Comparison of ENCODE assay signal across 8 mouse cellular contexts in genomic region chr6:95669335-95669729, GRCm38 (mm10). TPM values are rescaled to one million over a fixed set of nuclear protein-coding genes. Genes with fewer than 3 reads are reported as not detected.
DNase-seq lines count a peak whose midpoint lies in the region; ATAC-seq lines count a peak whose summit lies in the region.

No protein-coding gene starts in this region.

- H3K36me3 ChIP-seq in limb, embryonic 11.5 days (ENCODE audit: control insufficient read depth, insufficient read depth, low read length), result no peaks in the 10 kb centered on the region
- peaks cover 14% of the 10 kb centered on the region for H3K36me3 ChIP-seq in limb, embryonic 10.5 days

- no peaks in the 10 kb centered on the region for H3K4me1 ChIP-seq in limb, embryonic 11.5 days (ENCODE audit: control insufficient read depth, insufficient read depth, low read length)
- no peaks in the 10 kb centered on the region for H3K4me1 ChIP-seq in limb, embryonic 10.5 days

- no peaks in the 10 kb centered on the region for H3K9me3 ChIP-seq in limb, embryonic 11.5 days (ENCODE audit: control insufficient read depth, low read length)
- no peaks in the 10 kb centered on the region for H3K9me3 ChIP-seq in limb, embryonic 10.5 days (replicated peaks)

- 59% methylated on average over 3 of the region's 3 CpGs for WGBS in limb, embryonic 11.5 days
- 61% methylated on average over 3 of the region's 3 CpGs for WGBS in limb, embryonic 10.5 days

- H3K9ac ChIP-seq in limb, embryonic 11.5 days (ENCODE audit: low read length), result no peak overlapping the region

- DNase-seq in cerebellum, postnatal 14 days, result peak; percentile 61 to 73
- no peak for DNase-seq in cerebellum, adult 11-12 months
- peak; percentile 53 for DNase-seq in limb, embryonic 11.5 days (ENCODE audit: low spot score)
- no peak for DNase-seq in limb, embryonic 10.5 days (ENCODE audit: low spot score)
- peak; percentile 71 for DNase-seq in adrenal gland, postnatal 10 days
- peak; percentile 24 for DNase-seq in kidney, postnatal 14 days
- peak; percentile 69 for DNase-seq in thymus, postnatal 14 days

- no peak overlapping the region for H3K4me2 ChIP-seq in limb, embryonic 11.5 days (ENCODE audit: low read depth, severe bottlenecking)

- H3K27ac ChIP-seq in limb, embryonic 11.5 days (replicated peaks; ENCODE audit: low read depth, low read length), result no peak overlapping the region
- H3K27ac ChIP-seq in limb, embryonic 10.5 days, result no peak overlapping the region

- no peak overlapping the region for H3K4me3 ChIP-seq in limb, embryonic 11.5 days (ENCODE audit: low read depth, low read length)
- no peak overlapping the region for H3K4me3 ChIP-seq in limb, embryonic 10.5 days

- ATAC-seq in limb, embryonic 11.5 days (ENCODE audit: insufficient number of reproducible peaks, low FRiP score, low TSS enrichment, low read depth), result no peak
- ATAC-seq in megakaryocyte, adult 5-6 weeks (ENCODE audit: poor library complexity, severe bottlenecking), result peak; percentile 59

- H3K27me3 ChIP-seq in limb, embryonic 11.5 days (ENCODE audit: control insufficient read depth, insufficient read depth, low read length), result no peaks in the 10 kb centered on the region
- no peaks in the 10 kb centered on the region for H3K27me3 ChIP-seq in limb, embryonic 10.5 days (ENCODE audit: low read depth, poor library complexity, severe bottlenecking)

RNA-seq across cellular contexts. Expression of gene Suclg2, which starts 49.3 kb away (rescaled TPM):
- polyA plus RNA-seq in limb, embryonic 11.5 days (2014; fragmentation: Nextera tagmentation; extraction: Ambion mirVana), result 56.5 and 58.4 TPM in 2 replicates
- polyA plus RNA-seq in limb, embryonic 10.5 days (2016; fragmentation: Nextera tagmentation; extraction: Ambion mirVana), result 55.8 and 58.6 TPM in 2 replicates
- total RNA-seq in adrenal gland, postnatal 10 days (2021), result 100 to 1,000 TPM; 130 to 132 TPM
- total RNA-seq in megakaryocyte, adult 5-6 weeks (2015), result 10.2 and 10.7 TPM in 2 replicates
- total RNA-seq in megakaryocyte, adult 5-6 weeks (2017), result 29.6 and 36.1 TPM in 2 replicates

Comparison
In these comparisons a context has a peak if more than half of its experiments do, and no peak if none do; other contexts are left out.
1. DNase-seq: peak in cerebellum, postnatal 14 days (2 of 2), limb, embryonic 11.5 days (single experiment), adrenal gland, postnatal 10 days (single experiment), kidney, postnatal 14 days (single experiment) and thymus, postnatal 14 days (single experiment); none in cerebellum, adult 11-12 months (single experiment) and limb, embryonic 10.5 days (single experiment).